Mouse (Mus musculus): ENCODE data around the gene Akap13. TPM values are rescaled to one million over a fixed set of nuclear protein-coding genes. Genes with fewer than 3 reads are reported as not detected.

Akap13 gene
- total and polyA plus RNA-seq, 3 experiments = 11.4 to 32.5 (median 27.7) TPM

DNA sequence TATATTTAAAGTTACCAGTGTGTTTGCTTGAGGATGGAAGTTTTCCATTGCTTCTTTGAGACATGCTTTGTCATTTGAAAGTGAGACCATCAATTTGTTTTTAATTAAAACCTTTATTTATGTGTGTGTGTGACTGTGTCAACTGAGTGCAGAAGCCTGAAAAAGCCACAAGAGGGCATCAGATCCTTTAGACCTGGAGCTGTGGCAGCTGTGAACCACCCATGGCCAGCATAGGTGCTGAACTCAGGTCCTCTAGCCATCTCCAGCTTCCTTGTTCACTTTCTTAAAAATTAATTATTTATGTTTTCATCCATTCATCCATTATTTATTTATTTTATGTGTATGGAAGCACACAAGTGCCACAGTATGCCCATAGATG is 98.3 kb downstream of the Akap13 start:
- peaks cover 0 to 2% of the 10 kb centered on the region in 2 experiments for H3K36me3 ChIP-seq (replicated peaks in 1 of 2; ENCODE audit: control insufficient read depth in 1 of 2, insufficient read depth in 1 of 2, low read length in 1 of 2)
- no peak for DNase-seq (ENCODE audit: extremely low read depth)
- TF ChIP-seq CTCF (conservative IDR thresholded peaks at IDR 0.05 in 1 of 2, IDR thresholded peaks at IDR 0.05 in 1 of 2; ENCODE audit: low read depth in 2 of 2, low read length in 2 of 2) (peak; percentile 11 to 64; a peak in 2 of 4 replicates), MYC (IDR thresholded peaks at IDR 0.05; ENCODE audit: low read depth, low read length) (no peak), RAD21 (IDR thresholded peaks at IDR 0.05; ENCODE audit: low read depth, low read length) (peak; percentile 65), PAX5 (IDR thresholded peaks at IDR 0.05; ENCODE audit: low read length) (no peak), ETS1 (conservative IDR thresholded peaks at IDR 0.05; ENCODE audit: low read depth, low read length) (no peak), SMC3 (IDR thresholded peaks at IDR 0.05; ENCODE audit: low read depth, low read length) (peak; percentile 56), KAT2A (IDR thresholded peaks at IDR 0.05; ENCODE audit: insufficient replicate concordance, low read length) (no peak), NELFE (IDR thresholded peaks at IDR 0.05; ENCODE audit: low read depth, low read length) (no peak)
- no peak overlapping the region for H3K27ac ChIP-seq (ENCODE audit: insufficient read depth, low read depth)
- no peak overlapping the region for H3K4me2 ChIP-seq (ENCODE audit: insufficient read depth, low read depth, poor library complexity, severe bottlenecking)
- no peak overlapping the region for H3K9ac ChIP-seq (ENCODE audit: insufficient read depth, low read depth)
- dilution Hi-C loops (cut with MboI; ENCODE audit: extremely low pct_ligation_motif_present, extremely low pct_unique_long_range_greater_than_20kb, low sequenced_read_pairs) = no loop called here
- no peaks in the 10 kb centered on the region for H3K79me2 ChIP-seq (replicated peaks; ENCODE audit: control insufficient read depth, extremely low read depth, insufficient read depth, poor library complexity, severe bottlenecking)
- H3K9me3 ChIP-seq (replicated peaks; ENCODE audit: low read length) = no peaks in the 10 kb centered on the region
- in situ Hi-C loops (cut with MboI; ENCODE audit: low pct_ligation_motif_present, low pct_unique_long_range_greater_than_20kb, low sequenced_read_pairs) = loop anchor here (10.0 to 25.0 kb wide), 3 partner anchors 49 to 416 kb away; no protein-coding TSS in a partner anchor
- no peaks in the 10 kb centered on the region for H3K27me3 ChIP-seq (replicated peaks)
- peaks cover 2 to 41% of the 10 kb centered on the region in 2 experiments for H3K4me1 ChIP-seq (ENCODE audit: control insufficient read depth in 1 of 2, insufficient read depth in 2 of 2)
- H3K4me3 ChIP-seq (replicated peaks in 1 of 3; ENCODE audit: low read depth in 2 of 3, low read length in 2 of 3, poor library complexity in 1 of 3) = no peak overlapping the region

DNA sequence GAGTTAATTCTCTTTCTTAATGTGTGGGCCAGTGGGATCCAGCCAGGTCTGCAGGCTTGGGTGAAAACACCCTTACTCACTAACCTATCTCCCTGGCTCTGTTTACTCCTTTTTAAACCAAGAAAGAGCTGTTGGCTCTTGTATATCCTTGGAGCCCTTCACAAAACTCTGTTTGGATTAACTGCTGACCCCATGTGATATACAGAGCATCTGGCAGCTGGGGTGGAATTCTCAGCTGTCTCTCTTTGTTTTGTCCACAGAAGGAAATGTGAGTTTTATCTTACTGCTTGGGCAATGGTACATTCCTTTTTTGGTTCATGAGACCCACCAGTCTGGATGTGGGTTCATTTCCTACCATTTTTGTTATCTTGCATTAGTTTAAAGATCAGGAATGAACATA is 98.7 kb downstream of the Akap13 start:
- Histone ChIP-seq H3K4me1 (ENCODE audit: control insufficient read depth in 1 of 2, insufficient read depth in 2 of 2) (peaks cover 2 to 43% of the 10 kb centered on the region in 2 experiments), H3K27me3 (replicated peaks) (no peaks in the 10 kb centered on the region), H3K4me3 (replicated peaks in 1 of 3; ENCODE audit: low read depth in 2 of 3, low read length in 2 of 3, poor library complexity in 1 of 3) (no peak overlapping the region), H3K4me2 (ENCODE audit: insufficient read depth, low read depth, poor library complexity, severe bottlenecking) (no peak overlapping the region), H3K27ac (ENCODE audit: insufficient read depth, low read depth) (no peak overlapping the region), H3K36me3 (replicated peaks in 1 of 2; ENCODE audit: control insufficient read depth in 1 of 2, insufficient read depth in 1 of 2, low read length in 1 of 2) (peaks cover 0 to 2% of the 10 kb centered on the region in 2 experiments), H3K9me3 (replicated peaks; ENCODE audit: low read length) (no peaks in the 10 kb centered on the region), H3K79me2 (replicated peaks; ENCODE audit: control insufficient read depth, extremely low read depth, insufficient read depth, poor library complexity, severe bottlenecking) (no peaks in the 10 kb centered on the region), H3K9ac (ENCODE audit: insufficient read depth, low read depth) (no peak overlapping the region)
- dilution Hi-C loops (cut with MboI; ENCODE audit: extremely low pct_ligation_motif_present, extremely low pct_unique_long_range_greater_than_20kb, low sequenced_read_pairs) = no loop called here
- TF ChIP-seq JUND (conservative IDR thresholded peaks at IDR 0.05; ENCODE audit: low read depth, low read length) (no peak), EP300 (IDR thresholded peaks at IDR 0.05; ENCODE audit: low read length) (no peak), IRF4 (IDR thresholded peaks at IDR 0.05; ENCODE audit: low read depth, low read length) (no peak), ELF1 (IDR thresholded peaks at IDR 0.05; ENCODE audit: low read depth, low read length) (no peak), SMC3 (IDR thresholded peaks at IDR 0.05; ENCODE audit: low read depth, low read length) (no peak), HCFC1 (IDR thresholded peaks at IDR 0.05; ENCODE audit: low read depth, low read length) (no peak), GABPA (IDR thresholded peaks at IDR 0.05; ENCODE audit: insufficient replicate concordance, low read depth, low read length) (no peak), BHLHE40 (IDR thresholded peaks at IDR 0.05; ENCODE audit: low read depth, low read length) (no peak), RCOR1 (conservative IDR thresholded peaks at IDR 0.05; ENCODE audit: low read depth, low read length) (no peak), JUN (IDR thresholded peaks at IDR 0.05; ENCODE audit: insufficient read depth, low read depth, low read length) (no peak), USF2 (conservative IDR thresholded peaks at IDR 0.05; ENCODE audit: low read depth, low read length) (no peak), CHD2 (IDR thresholded peaks at IDR 0.05; ENCODE audit: low read length) (no peak), ETS1 (conservative IDR thresholded peaks at IDR 0.05; ENCODE audit: low read depth, low read length) (no peak)
- DNase-seq (ENCODE audit: extremely low read depth) = no peak
- in situ Hi-C loops (cut with MboI; ENCODE audit: low pct_ligation_motif_present, low pct_unique_long_range_greater_than_20kb, low sequenced_read_pairs) = loop anchor here (10.0 to 25.0 kb wide), 3 partner anchors 49 to 417 kb away; no protein-coding TSS in a partner anchor
